In genomic region chr11:95712563-95713224, GRCm38 (mm10) we compare ENCODE assay signal across 8 mouse cellular contexts. TPM values are rescaled to one million over a fixed set of nuclear protein-coding genes. Genes with fewer than 3 reads are reported as not detected.
DNase-seq lines count a peak whose midpoint lies in the region; ATAC-seq lines count a peak whose summit lies in the region.

Gene Zfp652, plus strand, starts transcription at chr11:95712673.

- H3K4me2 ChIP-seq in embryonic facial prominence, embryonic 14.5 days (ENCODE audit: low read depth, low read length): peak within 1 kb of the TSS; percentile 84

- WGBS in embryonic facial prominence, embryonic 14.5 days: 2% methylated on average over 21 of the region's 103 CpGs

- ATAC-seq in embryonic facial prominence, embryonic 14.5 days (ENCODE audit: low read depth): peak; percentile 90
- peak; percentile 73 for ATAC-seq in monocyte, adult 5-6 weeks (replicated peaks; ENCODE audit: insufficient number of reproducible peaks, low FRiP score, low TSS enrichment, poor library complexity, severe bottlenecking)

- H3K27ac ChIP-seq in embryonic facial prominence, embryonic 14.5 days (replicated peaks; ENCODE audit: low read depth, low read length): peak within 1 kb of the TSS; percentile 99

- H3K36me3 ChIP-seq in embryonic facial prominence, embryonic 14.5 days (ENCODE audit: control insufficient read depth, insufficient read depth, low read length): no peaks in the 10 kb centered on the region

- DNase-seq in 416B (ENCODE audit: low read depth) (peak; percentile 94), liver (peak; percentile 95)
- DNase-seq in adrenal gland, postnatal 4 days (ENCODE audit: low spot score in 2 of 2): peak; percentile 61 to 70
- peak; percentile 94 for DNase-seq in embryonic facial prominence, embryonic 14.5 days (ENCODE audit: low spot score)
- DNase-seq in heart, adult 8-10 months (ENCODE audit: low spot score): peak; percentile 73
- DNase-seq in kidney, adult 9 months: peak; percentile 89
- peak; percentile 90 to 95 for DNase-seq in spleen, postnatal 4 days (ENCODE audit: low spot score in 2 of 2)

- H3K27me3 ChIP-seq in embryonic facial prominence, embryonic 14.5 days (replicated peaks; ENCODE audit: control insufficient read depth, insufficient read depth, low read length): no peaks in the 10 kb centered on the region

- H3K4me1 ChIP-seq in embryonic facial prominence, embryonic 14.5 days (ENCODE audit: control insufficient read depth, insufficient read depth, low read length): peaks cover 13% of the 10 kb centered on the region

- H3K4me3 ChIP-seq in embryonic facial prominence, embryonic 14.5 days (ENCODE audit: low read depth, low read length): peak within 1 kb of the TSS; percentile 93

- peak within 1 kb of the TSS; percentile 100 for H3K9ac ChIP-seq in embryonic facial prominence, embryonic 14.5 days (ENCODE audit: low read depth, low read length)

- no peaks in the 10 kb centered on the region for H3K9me3 ChIP-seq in embryonic facial prominence, embryonic 14.5 days (ENCODE audit: control insufficient read depth, low read length)

RNA-seq across cellular contexts. Expression of gene Zfp652, which starts in this region (rescaled TPM):
- 10 to 100 TPM; 61.7 to 63.2 TPM for total RNA-seq in adrenal gland, postnatal 4 days (2021)
- polyA plus RNA-seq in embryonic facial prominence, embryonic 14.5 days (2014; fragmentation: Nextera tagmentation; extraction: Ambion mirVana): 11.5 and 11.6 TPM in 2 replicates
- total RNA-seq in heart, adult 8-10 months (2022): 10 to 100 TPM; 49.0 to 60.2 (median 53.5) TPM
- 15.2 to 48.6 TPM (median 24.2 TPM) in 3 replicates for total RNA-seq in monocyte, adult 5-6 weeks (2017)

Comparison
In these comparisons a context has a peak if more than half of its experiments do, and no peak if none do; other contexts are left out.
1. Peak in every context shown above with its lines: DNase-seq, ATAC-seq, H3K4me3 ChIP-seq and H3K27ac ChIP-seq.